Mouse (Mus musculus): ENCODE measurements around the gene Stk35. TPM values are rescaled to one million over a fixed set of nuclear protein-coding genes. Genes with fewer than 3 reads are reported as not detected.
A peak's percentile ranks its signal among the peaks of the same experiment; 100 is the strongest.

Stk35 gene
- polyA plus RNA-seq (2015; fragmentation: Nextera tagmentation; extraction: Ambion mirVana): 6.1 and 7.2 TPM in 2 replicates

GRCm38 (mm10) chr2:129800271-129800903 is at the start of gene Stk35:
Gene Stk35, plus strand, starts transcription at chr2:129800517.
- under 1% methylated on average over 58 of the region's 63 CpGs for WGBS
- H3K4me2 ChIP-seq (ENCODE audit: low read length): peak within 1 kb of the TSS; percentile 91
- peak; percentile 42 for TF ChIP-seq CTCF (IDR thresholded peaks at IDR 0.05; ENCODE audit: low read depth)
- no peaks in the 10 kb centered on the region; the same call in 1 of the 2 replicates for H3K36me3 ChIP-seq (ENCODE audit: insufficient read depth, low read length)
- no peaks in the 10 kb centered on the region for H3K27me3 ChIP-seq (ENCODE audit: insufficient read depth, low read length)
- H3K27ac ChIP-seq: peak within 1 kb of the TSS; percentile 93
- DNase-seq (ENCODE audit: low spot score): peak; percentile 92
- H3K9ac ChIP-seq (ENCODE audit: low read depth, low read length): peak within 1 kb of the TSS; percentile 83
- peak within 1 kb of the TSS; percentile 92 for H3K4me3 ChIP-seq (replicated peaks; ENCODE audit: low read depth, low read length)
- peak; percentile 93 for ATAC-seq (replicated peaks; ENCODE audit: low FRiP score, low read depth)
- peaks cover 18% of the 10 kb centered on the region for H3K4me1 ChIP-seq (replicated peaks; ENCODE audit: insufficient read depth, low read length)
- no peaks in the 10 kb centered on the region for H3K9me3 ChIP-seq (replicated peaks; ENCODE audit: low read length)

DNA sequence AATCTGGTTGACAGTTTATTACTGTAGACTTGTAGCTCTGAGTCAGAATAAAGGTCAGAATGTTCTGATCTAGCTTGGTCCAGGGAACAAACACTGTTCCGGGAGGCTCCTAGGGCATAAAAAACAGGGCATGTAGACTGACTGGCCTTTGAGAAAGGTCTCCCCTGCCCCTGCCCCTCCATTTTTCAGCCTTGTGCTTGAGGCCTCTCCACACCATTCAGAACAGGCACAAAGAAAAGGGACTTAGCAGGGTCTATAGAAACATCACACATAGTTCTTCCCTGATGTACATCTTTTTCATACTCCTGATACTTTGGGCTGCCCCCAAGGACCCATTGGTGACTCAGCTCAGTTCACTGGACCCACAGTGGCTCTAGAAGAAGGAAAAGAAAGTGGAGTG is 18.3 kb upstream of the Stk35 start:
- ATAC-seq (replicated peaks; ENCODE audit: low FRiP score, low read depth) (no peak), DNase-seq (ENCODE audit: low spot score) (no peak)
- 81% methylated on average over 1 of the region's 1 CpGs for whole genome bisulfite sequencing
- no peak for TF ChIP-seq CTCF (IDR thresholded peaks at IDR 0.05; ENCODE audit: low read depth)
- Histone ChIP-seq H3K9me3 (replicated peaks; ENCODE audit: low read length) (no peaks in the 10 kb centered on the region), H3K4me2 (ENCODE audit: low read length) (no peak overlapping the region), H3K4me3 (replicated peaks; ENCODE audit: low read depth, low read length) (no peak overlapping the region), H3K27ac (no peak overlapping the region), H3K4me1 (replicated peaks; ENCODE audit: insufficient read depth, low read length) (no peaks in the 10 kb centered on the region), H3K9ac (ENCODE audit: low read depth, low read length) (no peak overlapping the region), H3K36me3 (ENCODE audit: insufficient read depth, low read length) (no peaks in the 10 kb centered on the region), H3K27me3 (ENCODE audit: insufficient read depth, low read length) (no peaks in the 10 kb centered on the region)

DNA sequence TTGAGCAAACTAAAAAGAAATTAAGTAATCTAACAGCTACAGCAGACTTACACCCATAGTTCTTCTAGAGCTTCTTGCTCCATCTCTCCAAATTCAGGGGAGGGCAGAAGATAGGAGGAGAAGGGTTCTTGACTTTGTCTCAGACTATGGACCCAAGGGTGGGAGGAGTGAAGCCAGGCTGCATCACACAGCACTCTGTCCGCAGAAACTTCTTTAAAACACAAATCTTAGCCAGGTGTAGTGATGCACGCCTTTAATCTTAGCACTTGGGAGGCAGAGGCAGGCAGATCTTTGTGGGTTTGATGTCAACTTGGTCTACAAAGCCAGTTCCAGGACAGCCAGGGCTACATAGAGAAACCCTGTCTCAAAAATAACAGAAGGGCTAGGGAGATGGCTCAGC is 3.8 kb upstream of the Stk35 start:
- no peak for ATAC-seq (replicated peaks; ENCODE audit: low FRiP score, low read depth)
- Histone ChIP-seq H3K4me3 (replicated peaks; ENCODE audit: low read depth, low read length) (no peak overlapping the region), H3K9ac (ENCODE audit: low read depth, low read length) (no peak overlapping the region), H3K27me3 (ENCODE audit: insufficient read depth, low read length) (no peaks in the 10 kb centered on the region), H3K27ac (no peak overlapping the region), H3K36me3 (ENCODE audit: insufficient read depth, low read length) (no peaks in the 10 kb centered on the region), H3K4me2 (ENCODE audit: low read length) (no peak overlapping the region), H3K9me3 (replicated peaks; ENCODE audit: low read length) (no peaks in the 10 kb centered on the region), H3K4me1 (replicated peaks; ENCODE audit: insufficient read depth, low read length) (no peaks in the 10 kb centered on the region)
- DNase-seq (ENCODE audit: low spot score): no peak
- TF ChIP-seq CTCF (IDR thresholded peaks at IDR 0.05; ENCODE audit: low read depth): no peak
- WGBS: 87% methylated on average over 2 of the region's 2 CpGs

- Histone ChIP-seq H3K4me3 (replicated peaks; ENCODE audit: low read depth, low read length) (no peak overlapping the region), H3K36me3 (ENCODE audit: insufficient read depth, low read length) (no peaks in the 10 kb centered on the region), H3K9me3 (replicated peaks; ENCODE audit: low read length) (no peaks in the 10 kb centered on the region), H3K9ac (ENCODE audit: low read depth, low read length) (no peak overlapping the region), H3K27me3 (ENCODE audit: insufficient read depth, low read length) (no peaks in the 10 kb centered on the region), H3K4me1 (replicated peaks; ENCODE audit: insufficient read depth, low read length) (peaks cover 11% of the 10 kb centered on the region), H3K27ac (no peak overlapping the region), H3K4me2 (ENCODE audit: low read length) (no peak overlapping the region)
- 85% methylated on average over 2 of the region's 3 CpGs for WGBS
- no peak for TF ChIP-seq CTCF (IDR thresholded peaks at IDR 0.05; ENCODE audit: low read depth)
- DNase-seq (ENCODE audit: low spot score): no peak
- ATAC-seq (replicated peaks; ENCODE audit: low FRiP score, low read depth): no peak
These were observed 2.6 kb upstream of the Stk35 start for GRCm38 (mm10) chr2:129797709-129798108.

DNA sequence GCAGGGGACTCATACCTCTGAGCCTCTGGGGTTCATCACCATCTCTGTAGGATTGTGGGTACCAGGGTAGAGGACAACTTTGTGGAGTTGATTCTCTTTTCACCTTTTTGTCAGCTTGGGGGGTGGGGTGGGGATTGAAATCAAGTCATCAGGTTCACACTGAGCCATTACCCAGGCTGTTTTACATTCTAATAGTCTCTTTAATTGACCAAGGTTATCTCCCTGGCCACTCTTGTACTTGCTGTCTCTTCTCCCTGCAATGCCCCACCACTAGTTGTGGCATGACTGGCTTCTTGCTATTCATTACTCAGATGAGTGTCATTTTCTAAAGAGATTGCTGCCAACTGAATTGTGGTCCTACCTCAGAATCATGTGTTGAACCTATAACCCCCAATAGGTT is 1.9 kb upstream of the Stk35 start:
- no peak for TF ChIP-seq CTCF (IDR thresholded peaks at IDR 0.05; ENCODE audit: low read depth)

GRCm38 (mm10) chr2:129800904-129801230 is 550 bp downstream of the Stk35 start:
- no peaks in the 10 kb centered on the region; the same call in 1 of the 2 replicates for H3K36me3 ChIP-seq (ENCODE audit: insufficient read depth, low read length)
- peak overlapping the region; percentile 83 for H3K9ac ChIP-seq (ENCODE audit: low read depth, low read length)
- H3K4me2 ChIP-seq (ENCODE audit: low read length): peak overlapping the region; percentile 91
- DNase-seq (ENCODE audit: low spot score): no peak
- peaks cover 18% of the 10 kb centered on the region for H3K4me1 ChIP-seq (replicated peaks; ENCODE audit: insufficient read depth, low read length)
- no peaks in the 10 kb centered on the region for H3K9me3 ChIP-seq (replicated peaks; ENCODE audit: low read length)
- TF ChIP-seq CTCF (IDR thresholded peaks at IDR 0.05; ENCODE audit: low read depth): no peak
- 0% methylated on average over 32 of the region's 32 CpGs for WGBS
- peak overlapping the region; percentile 92 for H3K4me3 ChIP-seq (replicated peaks; ENCODE audit: low read depth, low read length)
- no peaks in the 10 kb centered on the region for H3K27me3 ChIP-seq (ENCODE audit: insufficient read depth, low read length)
- H3K27ac ChIP-seq: peak overlapping the region; percentile 93
- no peak for ATAC-seq (replicated peaks; ENCODE audit: low FRiP score, low read depth)

More for the DNA sequence above, 1.9 kb upstream of the Stk35 start:
- no peak overlapping the region for H3K4me2 ChIP-seq (ENCODE audit: low read length)
- no peak for ATAC-seq (replicated peaks; ENCODE audit: low FRiP score, low read depth)
- no peaks in the 10 kb centered on the region; the same call in 1 of the 2 replicates for H3K36me3 ChIP-seq (ENCODE audit: insufficient read depth, low read length)
- no peak for DNase-seq (ENCODE audit: low spot score)
- no peak overlapping the region for H3K4me3 ChIP-seq (replicated peaks; ENCODE audit: low read depth, low read length)
- H3K9ac ChIP-seq (ENCODE audit: low read depth, low read length): no peak overlapping the region
- H3K9me3 ChIP-seq (replicated peaks; ENCODE audit: low read length): no peaks in the 10 kb centered on the region
- no peaks in the 10 kb centered on the region for H3K27me3 ChIP-seq (ENCODE audit: insufficient read depth, low read length)
- peaks cover 18% of the 10 kb centered on the region for H3K4me1 ChIP-seq (replicated peaks; ENCODE audit: insufficient read depth, low read length)
- no peak overlapping the region for H3K27ac ChIP-seq

Measured in kidney, postnatal 0 days (tissue).